Mouse (Mus musculus) T-cell, adult 2 months (primary cell): ENCODE measurements around the gene Prap1.

ENCODE experiments used
- DNase-seq: peaks from one replicate; pipeline ENCODE4 v3.0.0; 2022; ENCODE audit warnings: low spot score

Gene Prap1

DNA sequence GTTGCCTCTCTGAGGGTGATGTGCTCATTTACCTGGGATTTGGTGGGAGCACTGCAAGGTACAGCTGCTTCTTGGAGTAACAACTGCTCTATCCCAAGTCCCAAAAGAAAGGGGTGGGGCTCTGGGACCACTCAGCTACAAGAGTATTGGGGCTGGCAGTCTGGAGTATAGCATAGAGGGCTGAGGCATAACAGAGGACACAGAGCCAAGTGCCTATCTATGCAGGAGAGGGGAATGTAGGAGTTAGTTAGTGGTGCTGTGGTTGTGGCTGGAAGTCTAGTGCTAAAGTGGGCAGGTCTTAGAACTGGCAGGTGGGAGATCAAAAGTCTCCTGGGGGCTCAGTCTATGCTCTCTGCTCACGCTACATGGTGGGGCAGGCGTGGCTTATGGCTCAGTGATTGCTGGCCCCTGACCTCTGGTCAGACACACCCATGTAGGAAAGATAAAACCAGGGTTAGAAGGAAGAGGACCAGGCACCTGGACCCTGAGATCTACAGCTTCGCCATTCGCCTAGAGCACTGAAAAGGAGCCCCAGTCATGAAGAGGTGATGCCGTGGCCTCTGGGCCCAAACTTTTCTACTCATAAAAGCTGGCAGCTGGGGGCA is at the start of gene Prap1:
Gene Prap1, plus strand, starts transcription at position 472 of the 605 bp plus-strand sequence.
- no peak for DNase-seq

DNA sequence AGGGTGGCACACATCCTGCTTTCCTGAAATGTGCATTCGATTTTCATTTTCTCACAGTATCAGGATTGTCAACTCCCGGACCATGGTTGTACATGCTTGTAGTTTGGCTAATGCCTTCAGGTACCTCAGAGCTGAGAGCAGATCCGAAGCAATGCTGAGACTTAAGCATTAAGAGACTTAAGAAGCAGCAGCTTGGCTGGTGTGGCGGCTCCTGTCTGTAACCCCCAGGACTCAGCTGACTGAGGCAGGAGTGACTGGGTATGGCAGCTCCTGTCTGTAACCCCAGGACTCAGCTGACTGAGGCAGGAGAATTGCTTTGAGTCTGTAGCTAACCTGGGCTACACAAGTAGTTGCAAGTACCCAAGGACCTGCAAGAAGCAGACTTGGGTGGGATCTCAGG is 47.6 kb upstream of the Prap1 start:
- no peak for DNase-seq

DNA sequence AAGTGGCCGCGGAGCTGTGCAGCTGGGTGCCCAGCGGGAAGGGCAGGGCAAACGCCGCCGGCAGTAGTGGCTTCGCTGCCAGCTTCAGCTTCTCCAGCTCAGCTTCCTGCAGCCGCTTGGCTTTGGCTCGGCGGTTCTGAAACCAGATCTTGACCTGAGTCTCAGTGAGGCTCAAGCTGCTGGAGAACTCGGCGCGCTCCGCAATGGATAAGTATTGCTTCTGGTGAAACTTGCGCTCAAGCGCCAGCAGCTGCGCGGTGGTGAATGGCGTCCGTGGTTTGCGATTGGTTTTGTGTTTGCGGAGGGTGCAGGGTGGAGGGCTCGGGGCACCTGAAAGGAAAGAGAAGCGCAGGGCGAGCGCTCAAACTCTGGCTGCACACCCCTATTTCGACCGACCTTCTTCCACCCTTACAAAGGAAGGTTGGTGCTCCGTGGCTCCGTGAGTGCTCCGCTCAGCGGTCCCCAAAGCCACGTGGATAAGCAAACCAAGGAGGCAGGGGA is 45.3 kb upstream of the Prap1 start:
- DNase-seq: no peak

DNA sequence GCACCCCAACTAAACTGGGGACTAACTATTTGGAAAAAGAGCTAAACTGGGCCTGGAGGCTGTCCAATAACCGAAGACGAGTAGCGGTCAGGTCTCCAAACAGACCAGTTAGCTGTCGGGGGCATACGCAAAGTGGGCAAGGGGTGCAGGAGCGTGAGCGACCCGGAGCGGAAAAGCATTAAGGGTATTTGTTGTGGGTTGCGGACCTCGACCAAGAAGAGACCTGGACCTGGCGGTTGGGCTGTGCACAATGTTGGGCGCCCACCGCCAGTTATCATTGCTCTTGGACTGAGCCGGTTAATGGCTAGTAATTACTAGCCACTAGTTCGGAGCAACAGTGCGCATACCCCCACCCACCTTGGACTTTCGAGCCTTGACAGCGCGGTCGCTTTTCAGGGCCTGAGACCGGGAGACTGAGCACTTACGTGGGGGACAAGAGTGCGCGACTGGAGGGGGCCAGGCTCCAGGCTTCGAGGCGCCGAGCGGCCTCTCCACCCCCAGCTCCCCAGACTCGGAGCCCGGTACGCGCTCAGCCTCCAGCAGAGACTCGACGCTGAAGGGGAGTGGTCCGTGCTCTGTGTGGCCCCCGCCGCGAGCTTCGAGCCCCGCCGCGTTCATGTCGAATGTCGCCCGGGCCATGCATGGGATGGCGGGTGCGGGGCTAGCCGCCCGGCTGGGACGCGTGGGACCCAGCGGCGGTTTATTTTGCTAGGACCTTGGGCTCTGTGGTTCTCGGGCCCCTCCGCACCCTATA is 44.7 kb upstream of the Prap1 start, which contains the start of gene Msx3:
Gene Msx3, minus strand, starts transcription at position 729 of the 754 bp plus-strand sequence.
- DNase-seq: no peak

DNA sequence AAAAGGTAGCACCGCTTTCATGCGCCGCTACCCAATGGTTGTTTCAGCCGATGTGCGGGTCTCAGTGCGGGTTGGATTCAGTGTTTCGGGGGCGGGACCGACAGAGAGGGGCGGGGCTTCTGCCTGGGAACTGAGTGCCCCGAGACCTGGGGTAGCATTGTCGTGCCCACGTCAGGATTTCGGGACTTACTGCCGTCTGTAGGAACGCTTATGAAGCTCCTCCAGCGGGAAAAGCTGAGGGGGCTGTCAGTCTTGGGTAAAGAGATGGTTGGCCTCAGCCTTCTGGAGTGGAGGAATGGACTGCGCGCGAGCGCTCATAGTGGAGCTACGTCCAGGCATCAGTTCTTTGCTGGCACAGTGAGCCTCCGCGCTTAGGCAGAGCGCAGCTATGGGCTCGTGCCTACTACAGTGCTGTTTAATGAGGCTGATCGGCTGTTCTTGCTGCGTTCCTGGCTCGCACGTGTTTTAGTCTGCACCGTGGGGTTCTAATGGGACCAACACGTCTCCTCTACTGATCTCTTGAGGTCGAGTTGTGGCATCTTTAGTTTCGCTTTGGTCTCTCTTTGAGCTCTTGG is 44.0 kb upstream of the Prap1 start:
- no peak for DNase-seq

DNA sequence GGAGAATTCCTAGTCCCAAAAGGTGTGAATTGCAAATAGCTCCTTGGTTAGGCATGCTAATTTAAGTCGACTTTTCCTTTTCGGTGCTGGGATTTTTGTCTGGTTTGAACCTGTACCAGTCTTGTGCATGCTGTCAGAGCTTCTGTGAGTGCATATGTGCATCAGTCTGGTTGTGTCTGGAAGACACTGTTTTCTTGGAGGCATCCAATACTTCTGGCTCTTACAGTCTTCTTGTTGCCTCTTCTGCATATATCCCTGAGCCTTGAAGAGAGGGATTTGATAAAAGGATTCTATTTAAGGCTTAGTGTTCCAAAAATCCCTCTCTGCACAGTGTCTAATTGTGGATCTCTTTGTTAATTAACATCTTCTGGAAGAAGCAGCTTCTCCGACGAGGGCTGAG is 39.1 kb upstream of the Prap1 start:
- no peak for DNase-seq

DNA sequence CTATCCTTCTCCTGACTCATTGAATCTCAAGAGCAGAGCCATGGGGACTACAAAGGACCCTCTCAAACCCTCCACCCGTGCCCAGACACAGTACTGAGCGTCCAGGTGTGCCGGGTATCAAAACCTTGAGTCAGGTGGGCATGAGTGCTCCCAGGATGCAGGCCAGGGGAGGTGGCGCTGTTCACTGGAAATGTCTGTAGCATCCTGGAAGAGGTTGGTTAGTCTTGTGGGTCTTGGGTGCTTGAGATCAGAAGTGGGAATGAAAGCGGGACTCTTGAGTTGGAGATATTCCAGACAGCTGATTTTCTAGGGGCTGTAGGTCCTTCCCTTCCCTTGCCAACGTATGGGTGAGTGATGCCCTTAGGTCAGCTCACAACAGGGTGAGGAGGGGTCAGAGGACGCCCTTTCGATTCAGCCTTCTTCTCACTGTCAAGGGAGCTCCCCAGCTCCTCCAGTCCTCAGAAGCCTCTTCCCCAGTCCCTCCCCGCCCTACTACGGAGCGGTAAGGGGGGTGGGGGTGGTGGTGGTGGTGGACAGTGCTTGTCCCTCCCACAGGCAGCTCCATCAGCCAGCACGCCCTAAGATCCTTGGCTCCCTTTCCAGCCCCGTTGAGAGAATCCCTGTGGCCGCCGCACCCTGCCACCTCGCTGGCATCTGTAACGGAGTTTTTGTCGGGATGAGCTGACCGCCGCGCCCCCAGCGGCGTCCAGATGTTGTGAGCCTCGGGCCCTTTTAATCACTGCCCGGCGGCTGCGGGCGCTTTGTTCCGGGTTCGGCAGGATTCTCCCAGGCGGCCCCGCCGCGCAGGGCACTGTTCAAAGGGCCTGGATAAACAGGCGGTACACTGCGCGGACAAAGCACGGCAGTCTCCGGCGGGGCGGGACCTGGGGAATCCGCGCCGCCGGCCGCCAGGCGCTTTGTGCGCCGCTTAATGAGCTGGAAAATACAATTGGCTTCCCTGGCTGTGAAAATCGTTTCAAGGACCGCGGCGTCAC is 35.5 kb upstream of the Prap1 start:
- no peak for DNase-seq

DNA sequence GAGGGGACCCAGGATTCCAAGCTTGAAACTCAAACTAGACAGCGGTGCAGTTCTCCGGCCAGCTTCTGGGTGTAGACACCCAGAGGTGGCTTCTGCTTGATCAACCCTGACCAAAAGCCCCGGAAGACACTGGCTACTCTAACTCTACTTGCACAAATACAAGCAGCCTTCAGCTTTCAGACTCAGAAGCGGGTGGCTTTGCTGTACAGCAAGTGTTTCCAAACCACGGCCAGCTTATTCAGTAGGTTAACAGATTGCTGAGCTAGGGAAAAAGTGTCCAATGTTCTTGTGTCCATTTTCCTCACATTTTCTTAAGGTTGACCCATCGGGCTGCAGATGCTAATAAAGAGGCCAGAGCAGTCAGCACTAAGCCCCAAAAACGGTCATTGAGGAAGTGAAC is 34.7 kb upstream of the Prap1 start:
- DNase-seq: no peak

DNA sequence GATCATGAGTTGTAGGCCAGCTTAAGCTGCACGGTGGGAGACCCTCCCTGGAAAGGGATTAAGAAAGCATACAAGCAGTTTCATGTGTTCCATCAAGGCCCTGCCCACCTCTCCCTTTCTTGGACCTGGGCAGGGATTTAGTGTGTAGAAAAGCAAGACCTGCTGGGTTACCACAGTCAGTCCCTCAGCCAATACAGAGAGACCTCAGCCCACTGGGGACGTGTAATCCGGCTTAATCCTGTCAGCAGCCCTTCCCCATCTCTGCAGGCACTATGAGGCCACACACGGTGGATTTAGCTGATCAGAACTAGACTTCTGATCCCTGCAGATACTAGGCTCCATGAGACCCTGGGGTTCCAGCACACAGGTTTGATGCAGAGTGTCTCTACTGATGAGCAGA is 33.6 kb upstream of the Prap1 start:
- DNase-seq: no peak

DNA sequence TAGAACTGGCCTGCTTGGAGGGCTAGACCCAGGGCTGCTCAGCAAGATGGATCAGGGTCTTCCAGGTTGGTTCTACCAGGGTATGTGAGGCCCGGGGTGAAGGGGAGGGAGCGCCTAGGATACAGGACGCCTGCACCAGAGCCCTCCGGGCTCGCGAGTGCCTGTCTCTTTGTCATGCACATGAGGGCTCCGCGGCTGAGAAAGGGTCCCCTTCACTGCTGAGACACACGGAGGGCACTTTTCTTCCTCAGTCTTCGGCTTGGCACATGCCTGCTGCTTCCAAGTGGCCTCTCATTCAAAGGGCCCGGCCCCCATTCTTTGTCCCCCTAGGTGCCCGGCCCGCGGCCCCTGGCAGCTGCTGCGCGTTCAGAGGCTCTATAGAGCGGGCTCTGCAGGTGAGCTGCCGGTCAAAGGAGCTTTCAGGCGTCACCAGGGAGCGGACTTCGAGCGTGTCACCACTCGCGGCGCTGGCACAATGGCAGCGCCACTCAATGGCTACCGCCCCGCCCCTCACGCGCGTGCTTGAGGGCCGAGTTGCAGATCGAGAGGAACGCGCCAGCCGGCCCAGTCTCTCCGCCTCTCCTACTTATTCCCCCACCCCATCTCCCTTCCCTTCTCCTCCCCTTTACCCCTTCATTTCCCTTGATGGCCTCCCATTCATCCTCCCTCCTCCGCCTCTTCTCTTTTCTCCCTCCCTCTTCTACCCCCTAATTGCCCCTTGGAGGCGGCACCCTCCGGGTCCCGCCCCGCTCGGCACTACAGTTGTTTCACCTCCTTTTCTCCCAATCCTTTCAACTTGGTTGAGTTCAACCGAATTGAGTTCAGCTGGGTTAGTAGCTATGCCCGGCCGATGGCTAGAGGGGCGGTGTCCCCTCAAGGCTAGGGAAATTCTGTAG is 32.0 kb upstream of the Prap1 start:
- no peak for DNase-seq

DNA sequence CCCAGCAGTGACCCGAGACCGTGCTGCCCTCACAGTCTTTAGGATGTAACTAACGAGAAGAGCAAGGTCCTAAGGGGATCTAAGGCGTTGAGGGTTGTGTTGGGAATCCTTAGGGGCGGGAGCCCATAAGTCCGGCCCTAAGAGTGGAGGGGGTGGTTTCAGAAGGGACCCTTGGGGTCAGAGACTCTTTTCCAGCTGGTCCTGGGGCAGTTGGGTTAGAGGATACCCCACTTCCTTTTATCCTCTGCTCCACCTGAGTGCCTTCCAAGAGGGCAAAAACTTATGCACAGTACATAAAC is 31.4 kb upstream of the Prap1 start:
- no peak for DNase-seq

DNA sequence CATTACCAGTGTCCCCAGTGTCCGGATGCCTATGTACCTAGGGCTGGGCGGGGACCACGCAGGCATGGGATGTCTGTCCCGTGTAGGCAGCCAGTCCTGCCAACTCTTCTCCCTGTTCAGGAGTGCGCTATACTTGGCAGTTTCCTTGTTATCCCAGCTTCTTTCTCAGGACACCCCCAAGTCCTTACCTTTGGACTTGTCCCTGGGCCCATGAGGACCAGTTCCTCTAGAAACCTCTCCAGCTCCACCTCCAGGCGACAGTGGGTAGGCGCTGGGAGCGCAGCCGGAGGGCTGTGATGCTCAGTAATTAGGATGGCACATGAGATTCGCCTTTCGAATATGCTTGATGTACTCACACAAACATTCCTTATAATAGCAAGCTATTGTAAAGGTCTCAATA is 30.9 kb upstream of the Prap1 start:
- no peak for DNase-seq

DNA sequence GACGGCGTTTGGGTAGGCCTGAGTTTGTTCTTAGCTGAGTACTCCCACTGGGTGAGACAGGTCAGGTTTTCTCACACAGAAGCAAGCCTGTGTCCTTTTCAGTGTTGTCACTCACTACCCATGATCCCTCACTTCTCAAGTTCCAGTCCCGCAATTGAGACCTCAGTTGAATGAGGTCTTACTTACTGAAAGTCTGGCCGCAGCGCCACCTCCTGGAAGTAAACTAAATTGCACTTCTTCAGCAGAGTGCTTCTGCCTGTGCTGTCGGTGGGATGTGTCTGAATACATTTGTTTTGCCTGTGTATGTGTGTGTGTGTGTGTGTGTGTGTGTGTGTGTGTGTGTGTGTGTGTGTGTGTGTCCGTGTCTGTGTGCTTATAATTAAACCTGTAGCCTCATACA is 30.1 kb upstream of the Prap1 start:
- peak; percentile 59 for DNase-seq

DNA sequence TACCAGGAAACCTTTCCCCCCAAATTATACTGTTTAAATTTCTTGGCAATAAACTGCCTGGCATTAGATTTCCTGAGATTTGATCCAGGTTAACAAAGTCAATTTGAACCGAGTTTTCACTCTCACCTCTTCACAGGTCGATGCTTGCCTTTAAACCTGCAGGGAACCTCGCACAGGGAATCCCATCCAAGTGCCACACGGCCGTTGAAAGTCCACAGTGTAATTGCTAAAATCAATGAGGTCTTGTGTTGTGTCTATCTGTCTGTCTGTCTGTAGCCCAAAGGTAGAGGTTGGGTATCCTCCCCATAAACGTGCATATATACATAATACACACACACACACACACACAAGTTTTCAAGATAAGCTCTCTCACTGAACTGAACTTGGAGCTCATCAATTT is 25.8 kb upstream of the Prap1 start:
- DNase-seq: no peak

DNA sequence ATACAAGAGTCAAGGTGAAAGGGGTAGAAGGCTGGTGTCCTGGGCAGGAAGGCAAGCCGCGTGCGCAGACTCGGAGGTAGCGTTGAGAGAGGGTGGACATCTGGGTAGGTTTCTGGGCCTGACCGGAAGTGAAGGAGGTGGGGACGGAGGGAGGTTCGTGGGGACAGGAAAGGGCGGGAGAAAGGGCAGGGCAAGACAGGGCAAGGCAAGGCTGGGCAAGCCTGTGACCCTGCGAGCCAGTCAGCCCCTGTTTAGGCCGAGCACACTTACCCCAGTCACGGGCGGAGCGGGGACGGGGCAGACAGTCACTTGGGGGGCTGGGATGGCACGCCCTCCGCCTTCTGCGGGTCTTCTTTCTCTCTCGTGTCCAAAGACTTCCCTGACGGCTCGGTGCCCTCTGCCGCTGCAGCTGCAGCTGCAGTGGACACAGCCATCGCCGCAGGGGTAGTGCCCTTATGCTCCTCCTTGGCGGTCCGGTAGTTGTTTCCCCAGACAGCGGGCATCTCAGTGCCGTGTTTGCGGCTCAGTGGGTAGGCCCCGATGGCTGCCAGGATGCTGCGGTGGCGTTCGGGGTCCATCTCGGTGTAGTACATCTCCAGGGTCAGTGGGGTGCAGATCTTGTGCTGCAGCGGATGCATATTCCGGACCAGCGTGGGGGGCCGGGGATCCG is 23.0 kb upstream of the Prap1 start:
- no peak for DNase-seq

DNA sequence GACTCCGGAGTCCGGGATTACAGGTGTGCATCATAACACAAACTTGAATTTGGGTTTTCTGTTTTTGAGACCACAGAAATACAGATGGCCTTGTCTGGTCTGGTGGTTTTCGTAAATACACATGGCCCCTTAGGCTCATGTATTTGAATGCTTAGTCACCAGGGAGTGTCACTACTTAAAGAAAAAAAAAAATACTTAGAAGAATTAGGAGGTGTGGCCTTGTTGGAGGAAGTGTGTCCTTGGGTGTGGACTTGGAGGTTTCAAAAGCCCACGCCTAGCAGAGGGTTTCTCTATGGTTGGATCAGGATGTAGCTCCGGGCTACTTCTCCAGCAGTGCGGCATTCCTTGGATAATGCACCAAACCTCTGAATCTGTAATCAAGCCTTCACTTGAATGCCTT is 15.5 kb upstream of the Prap1 start:
- no peak for DNase-seq

DNA sequence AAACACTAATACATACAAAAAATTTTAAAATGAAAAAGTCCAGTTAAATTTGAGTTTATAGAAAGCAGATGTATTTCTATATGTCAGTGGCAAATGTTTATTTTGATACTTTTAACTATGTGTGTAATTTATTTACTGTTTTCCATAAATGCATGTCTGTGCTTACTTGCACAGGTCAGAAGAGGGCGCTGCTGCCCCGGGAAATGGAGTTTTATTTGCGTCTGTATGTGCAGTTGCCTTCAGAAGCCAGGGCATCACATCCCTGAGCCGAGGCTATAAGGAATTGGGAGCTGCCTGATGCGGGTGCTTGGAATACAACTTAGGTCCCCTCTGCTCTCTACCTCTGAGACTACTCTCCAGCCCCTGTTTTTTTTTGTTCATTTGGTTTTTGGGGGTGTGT is 14.5 kb upstream of the Prap1 start:
- peak; percentile 52 for DNase-seq

DNA sequence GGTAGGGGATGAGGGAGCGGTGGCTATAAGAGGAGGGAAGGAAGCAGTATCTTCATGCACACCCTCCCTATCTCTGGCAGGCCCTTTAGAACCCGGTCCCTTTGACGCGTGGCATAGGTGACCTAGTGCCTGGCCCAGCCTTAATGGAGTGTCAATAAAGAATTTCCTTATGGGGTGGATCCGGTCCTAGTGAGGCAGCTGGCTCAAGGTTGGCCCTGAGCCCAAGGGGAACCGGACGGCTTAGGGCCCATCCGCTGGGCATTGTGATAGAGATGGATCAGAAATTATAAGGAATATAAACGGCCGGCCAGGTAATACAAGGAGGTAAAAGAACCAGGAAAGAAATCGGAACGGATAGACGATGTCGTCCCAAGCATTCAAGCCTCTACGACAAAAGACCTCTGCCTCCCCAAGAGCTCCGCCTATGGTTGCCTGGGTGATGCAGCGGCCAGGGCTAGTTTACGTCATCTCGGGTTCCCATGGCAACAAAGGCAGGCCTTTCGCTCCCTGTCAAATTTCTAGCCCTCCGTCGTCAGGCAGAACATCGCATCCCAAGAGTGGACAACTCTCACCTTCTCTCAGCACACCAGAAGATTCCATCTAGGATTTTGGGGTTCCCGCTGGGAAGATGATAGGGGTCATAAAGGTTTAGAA is 12.6 kb upstream of the Prap1 start:
- peak; percentile 64 for DNase-seq

DNA sequence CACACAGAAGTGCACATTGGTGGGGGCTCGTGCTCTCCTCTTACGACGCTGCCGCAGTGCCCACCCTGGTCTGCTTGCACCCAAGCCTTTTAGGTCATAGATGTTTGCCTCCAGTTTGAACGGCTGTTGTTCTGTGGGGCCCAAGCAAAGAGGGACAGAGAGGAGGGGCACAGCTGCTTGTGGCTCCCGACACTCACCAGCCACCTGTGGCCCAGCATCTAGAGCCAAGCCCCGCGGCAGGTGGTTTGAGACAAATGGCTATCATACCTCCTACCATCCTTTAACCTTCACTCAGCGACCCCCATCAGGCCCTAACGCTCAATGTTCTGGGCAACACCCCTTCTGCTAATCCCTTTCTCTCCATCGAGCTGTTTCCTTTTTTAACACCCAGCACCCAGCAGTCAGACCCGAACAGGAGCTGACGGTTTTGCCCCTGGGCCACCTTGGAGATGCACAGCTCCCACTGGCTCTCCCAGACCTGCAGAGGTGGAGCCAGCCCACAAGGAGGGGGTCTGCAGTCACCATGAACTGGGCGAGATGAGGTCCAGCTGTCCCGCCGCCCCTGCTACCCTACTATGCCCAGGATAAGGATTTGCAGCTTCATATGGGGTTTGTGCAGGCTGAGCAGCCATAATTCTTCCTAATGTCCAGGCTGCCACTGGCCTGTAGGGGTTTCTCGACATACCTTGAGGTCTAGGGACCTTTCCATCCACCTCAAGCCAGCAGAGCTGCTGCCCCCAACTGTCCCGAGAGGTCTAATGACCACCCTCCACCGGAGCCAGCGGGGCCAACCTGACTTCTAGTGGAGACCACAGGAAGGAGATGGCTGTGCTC is 11.6 kb upstream of the Prap1 start:
- no peak for DNase-seq
